Mouse (Mus musculus): Measurements from ENCODE around the gene Rab5c. TPM values are rescaled to one million over a fixed set of nuclear protein-coding genes. Genes with fewer than 3 reads are reported as not detected.

Gene Rab5c
- polyA plus RNA-seq, 1 experiment from 2014 or later: 16.6 TPM

DNA sequence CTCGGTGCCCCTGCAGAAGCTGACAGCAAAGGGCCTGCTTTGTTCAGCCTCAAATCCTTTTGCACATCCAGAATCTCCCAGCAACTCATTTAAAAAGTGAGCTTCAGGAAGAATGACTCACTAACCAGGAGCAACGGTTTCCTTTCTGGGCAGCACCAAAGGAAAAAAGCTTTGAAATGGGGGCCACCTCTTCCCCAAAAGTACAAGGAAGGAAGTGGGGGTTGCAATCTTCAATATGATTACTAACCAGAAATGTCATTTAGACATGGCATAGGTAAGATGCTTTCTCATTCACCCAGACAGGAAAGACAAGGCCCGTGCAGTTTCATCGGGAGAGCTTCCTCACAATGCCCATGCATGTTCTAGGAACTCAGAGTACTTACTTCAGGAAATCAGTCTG lies 16.8 kb downstream of the Rab5c start:
- Histone ChIP-seq H3K36me3 (replicated peaks; ENCODE audit: insufficient read depth, low read length) (peaks cover 35% of the 10 kb centered on the region), H3K27me3 (ENCODE audit: insufficient read depth, low read length) (no peaks in the 10 kb centered on the region), H3K4me1 (ENCODE audit: insufficient read depth) (peaks cover 54% of the 10 kb centered on the region), H3K9me3 (ENCODE audit: low read length) (no peaks in the 10 kb centered on the region), H3K9ac (replicated peaks) (peak overlapping the region; percentile 4; the same call in 1 of the 2 replicates), H3K27ac (ENCODE audit: low read depth) (peak overlapping the region; percentile 71), H3K4me2 (ENCODE audit: low read depth, low read length) (peak overlapping the region; percentile 27; the same call in 1 of the 2 replicates), H3K4me3 (ENCODE audit: low read depth, low read length) (no peak overlapping the region)
- WGBS (ENCODE audit: insufficient replicate concordance): 27% methylated on average over 4 of the region's 4 CpGs
- TF ChIP-seq CTCF (IDR thresholded peaks at IDR 0.05; ENCODE audit: low read depth) (no peak), EP300 (IDR thresholded peaks at IDR 0.05; ENCODE audit: low read depth) (peak; percentile 73; the same call in 1 of the 2 replicates)
- peak; percentile 11; the same call in 1 of the 2 replicates for ATAC-seq
- no peak for DNase-seq

- 45% methylated on average over 5 of the region's 5 CpGs for WGBS (ENCODE audit: insufficient replicate concordance)
- Histone ChIP-seq H3K27ac (ENCODE audit: low read depth) (peak overlapping the region; percentile 71), H3K4me2 (ENCODE audit: low read depth, low read length) (no peak overlapping the region), H3K36me3 (replicated peaks; ENCODE audit: insufficient read depth, low read length) (peaks cover 43% of the 10 kb centered on the region), H3K27me3 (ENCODE audit: insufficient read depth, low read length) (no peaks in the 10 kb centered on the region), H3K4me1 (ENCODE audit: insufficient read depth) (peaks cover 47% of the 10 kb centered on the region), H3K4me3 (ENCODE audit: low read depth, low read length) (no peak overlapping the region), H3K9ac (replicated peaks) (peak overlapping the region; percentile 4; the same call in 1 of the 2 replicates), H3K9me3 (ENCODE audit: low read length) (no peaks in the 10 kb centered on the region)
- TF ChIP-seq EP300 (IDR thresholded peaks at IDR 0.05; ENCODE audit: low read depth) (no peak), CTCF (IDR thresholded peaks at IDR 0.05; ENCODE audit: low read depth) (no peak)
- no peak for DNase-seq
- ATAC-seq: no peak
Observed at GRCm38 (mm10) chr11:100720345-100720744, 17.7 kb downstream of the Rab5c start.

DNA sequence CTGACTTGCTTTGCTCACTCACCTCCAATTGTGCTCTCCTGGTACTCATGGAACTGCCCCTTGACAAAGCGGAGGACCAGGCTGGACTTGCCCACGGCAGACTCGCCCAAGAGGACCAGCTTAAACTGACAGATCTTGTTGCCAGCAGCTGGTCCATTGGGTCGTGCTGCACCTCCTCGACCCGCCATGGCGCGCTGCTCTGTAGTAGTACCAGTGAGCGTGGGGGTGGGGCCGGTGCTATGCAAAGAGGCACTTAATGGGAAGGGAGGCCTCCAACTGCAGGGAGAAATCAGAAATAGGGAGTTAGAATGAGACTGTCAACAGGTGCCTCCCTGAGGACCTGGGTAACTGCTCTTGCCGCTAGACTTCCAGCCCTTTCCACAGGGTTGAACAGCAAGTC lies 18.1 kb downstream of the Rab5c start:
- 84% methylated on average over 11 of the region's 11 CpGs for WGBS (ENCODE audit: insufficient replicate concordance)
- H3K9ac ChIP-seq (replicated peaks): no peak overlapping the region
- ATAC-seq (no peak), DNase-seq (no peak)
- no peak for TF ChIP-seq EP300 (IDR thresholded peaks at IDR 0.05; ENCODE audit: low read depth)
- TF ChIP-seq CTCF (IDR thresholded peaks at IDR 0.05; ENCODE audit: low read depth): no peak
- no peak overlapping the region for H3K4me2 ChIP-seq (ENCODE audit: low read depth, low read length)
- peaks cover 43% of the 10 kb centered on the region for H3K4me1 ChIP-seq (ENCODE audit: insufficient read depth)
- H3K9me3 ChIP-seq (ENCODE audit: low read length): no peaks in the 10 kb centered on the region
- no peaks in the 10 kb centered on the region for H3K27me3 ChIP-seq (ENCODE audit: insufficient read depth, low read length)
- H3K4me3 ChIP-seq (ENCODE audit: low read depth, low read length): no peak overlapping the region
- H3K36me3 ChIP-seq (replicated peaks; ENCODE audit: insufficient read depth, low read length): peaks cover 44% of the 10 kb centered on the region
- peak overlapping the region; percentile 71 for H3K27ac ChIP-seq (ENCODE audit: low read depth)

- H3K36me3 ChIP-seq (replicated peaks; ENCODE audit: insufficient read depth, low read length): peaks cover 47% of the 10 kb centered on the region
- ATAC-seq (peak; percentile 28), DNase-seq (no peak)
- no peaks in the 10 kb centered on the region for H3K27me3 ChIP-seq (ENCODE audit: insufficient read depth, low read length)
- H3K4me2 ChIP-seq (ENCODE audit: low read depth, low read length): no peak overlapping the region
- H3K9me3 ChIP-seq (ENCODE audit: low read length): no peaks in the 10 kb centered on the region
- H3K9ac ChIP-seq (replicated peaks): no peak overlapping the region
- H3K27ac ChIP-seq (ENCODE audit: low read depth): peak overlapping the region; percentile 71
- H3K4me1 ChIP-seq (ENCODE audit: insufficient read depth): peaks cover 39% of the 10 kb centered on the region
- H3K4me3 ChIP-seq (ENCODE audit: low read depth, low read length): no peak overlapping the region
- 77% methylated on average over 3 of the region's 3 CpGs for WGBS (ENCODE audit: insufficient replicate concordance)
- no peak for TF ChIP-seq EP300 (IDR thresholded peaks at IDR 0.05; ENCODE audit: low read depth)
- no peak for TF ChIP-seq CTCF (IDR thresholded peaks at IDR 0.05; ENCODE audit: low read depth)
Observed at GRCm38 (mm10) chr11:100719312-100719711, 18.7 kb downstream of the Rab5c start.

DNA sequence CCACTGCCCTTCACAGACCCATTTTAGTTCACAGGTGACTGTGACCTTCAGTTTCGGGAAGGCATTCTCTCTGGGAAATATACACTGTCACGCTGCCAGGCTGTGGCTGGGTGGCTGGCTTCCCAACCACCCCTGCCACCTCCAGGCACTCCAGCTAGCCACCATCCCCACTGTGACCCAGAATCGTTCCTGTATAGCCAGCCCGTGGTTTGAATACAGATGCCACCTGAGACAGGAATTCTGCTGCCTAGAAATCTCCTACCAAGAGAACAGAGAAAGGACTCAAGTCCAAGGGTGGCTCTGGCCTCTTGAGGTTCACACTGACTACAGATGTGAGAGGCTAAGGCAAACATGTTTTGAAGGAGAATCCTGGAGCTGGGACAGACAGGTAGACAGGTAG lies 19.1 kb downstream of the Rab5c start:
- DNase-seq: no peak
- Histone ChIP-seq H3K9me3 (ENCODE audit: low read length) (no peaks in the 10 kb centered on the region), H3K27me3 (ENCODE audit: insufficient read depth, low read length) (no peaks in the 10 kb centered on the region), H3K9ac (replicated peaks) (no peak overlapping the region), H3K4me2 (ENCODE audit: low read depth, low read length) (no peak overlapping the region), H3K4me1 (ENCODE audit: insufficient read depth) (peaks cover 41% of the 10 kb centered on the region), H3K27ac (ENCODE audit: low read depth) (no peak overlapping the region), H3K4me3 (ENCODE audit: low read depth, low read length) (no peak overlapping the region), H3K36me3 (replicated peaks; ENCODE audit: insufficient read depth, low read length) (peaks cover 47% of the 10 kb centered on the region)
- ATAC-seq: no peak
- 86% methylated on average over 4 of the region's 4 CpGs for WGBS (ENCODE audit: insufficient replicate concordance)
- TF ChIP-seq CTCF (IDR thresholded peaks at IDR 0.05; ENCODE audit: low read depth) (no peak), EP300 (IDR thresholded peaks at IDR 0.05; ENCODE audit: low read depth) (no peak)

GRCm38 (mm10) chr11:100718462-100718861 lies 19.6 kb downstream of the Rab5c start:
- Histone ChIP-seq H3K4me3 (ENCODE audit: low read depth, low read length) (no peak overlapping the region), H3K36me3 (replicated peaks; ENCODE audit: insufficient read depth, low read length) (peaks cover 47% of the 10 kb centered on the region), H3K27me3 (ENCODE audit: insufficient read depth, low read length) (no peaks in the 10 kb centered on the region), H3K9me3 (ENCODE audit: low read length) (no peaks in the 10 kb centered on the region), H3K4me2 (ENCODE audit: low read depth, low read length) (no peak overlapping the region), H3K4me1 (ENCODE audit: insufficient read depth) (peaks cover 42% of the 10 kb centered on the region), H3K9ac (replicated peaks) (no peak overlapping the region), H3K27ac (ENCODE audit: low read depth) (no peak overlapping the region)
- no peak for ATAC-seq
- TF ChIP-seq EP300 (IDR thresholded peaks at IDR 0.05; ENCODE audit: low read depth) (no peak), CTCF (IDR thresholded peaks at IDR 0.05; ENCODE audit: low read depth) (no peak)
- no peak for DNase-seq
- 88% methylated on average over 7 of the region's 7 CpGs for WGBS (ENCODE audit: insufficient replicate concordance)

- Histone ChIP-seq H3K27ac (ENCODE audit: low read depth) (no peak overlapping the region), H3K9me3 (ENCODE audit: low read length) (no peaks in the 10 kb centered on the region), H3K4me2 (ENCODE audit: low read depth, low read length) (no peak overlapping the region), H3K9ac (replicated peaks) (no peak overlapping the region), H3K4me1 (ENCODE audit: insufficient read depth) (peaks cover 37% of the 10 kb centered on the region), H3K27me3 (ENCODE audit: insufficient read depth, low read length) (no peaks in the 10 kb centered on the region), H3K4me3 (ENCODE audit: low read depth, low read length) (no peak overlapping the region), H3K36me3 (replicated peaks; ENCODE audit: insufficient read depth, low read length) (peaks cover 47% of the 10 kb centered on the region)
- no peak for ATAC-seq
- DNase-seq: no peak
- WGBS (ENCODE audit: insufficient replicate concordance): 81% methylated on average over 3 of the region's 3 CpGs
- TF ChIP-seq CTCF (IDR thresholded peaks at IDR 0.05; ENCODE audit: low read depth) (no peak), EP300 (IDR thresholded peaks at IDR 0.05; ENCODE audit: low read depth) (no peak)
Observed at GRCm38 (mm10) chr11:100716649-100717048, 21.4 kb downstream of the Rab5c start.
